ENCODE assay signal across 8 mouse cellular contexts in the genomic region with DNA sequence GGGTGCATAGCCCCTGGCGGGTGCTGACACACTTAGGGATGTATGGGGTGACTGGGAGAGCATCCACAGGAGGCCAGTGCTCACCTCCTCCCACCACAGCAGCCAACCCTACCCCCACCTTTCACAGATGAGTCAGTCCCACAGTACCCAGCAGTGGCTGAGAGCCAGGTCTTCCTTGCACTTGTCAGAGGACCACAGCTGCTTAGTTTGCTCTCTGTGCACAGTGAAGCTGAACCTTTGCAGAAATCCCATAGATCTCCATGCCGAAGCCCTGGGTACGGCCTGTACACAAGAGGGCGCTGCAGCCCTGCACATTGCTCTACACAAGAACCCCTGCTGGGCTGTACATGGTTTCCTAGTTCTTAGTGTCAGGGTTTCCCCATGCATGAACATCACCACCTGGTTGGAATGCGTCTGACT.
A peak's percentile ranks its signal among the peaks of the same experiment; 100 is the strongest.
DNase-seq lines count a peak whose midpoint lies in the region; ATAC-seq and TF ChIP-seq lines count a peak whose summit lies in the region.

No protein-coding gene starts in this region.

- peak; percentile 15; the same call in 1 of the 2 replicates for ATAC-seq in embryonic facial prominence, embryonic 15.5 days (ENCODE audit: insufficient number of reproducible peaks, low FRiP score, low TSS enrichment, low read depth)

- H3K4me2 ChIP-seq in embryonic facial prominence, embryonic 15.5 days (replicated peaks): no peak overlapping the region

- H3K4me1 ChIP-seq in lung, adult 2 months (ENCODE audit: control insufficient read depth, insufficient read depth, low read length): no peaks in the 10 kb centered on the region
- no peaks in the 10 kb centered on the region for H3K4me1 ChIP-seq in embryonic facial prominence, embryonic 15.5 days
- H3K4me1 ChIP-seq in limb, embryonic 10.5 days: no peaks in the 10 kb centered on the region

- H3K36me3 ChIP-seq in embryonic facial prominence, embryonic 15.5 days: no peaks in the 10 kb centered on the region
- H3K36me3 ChIP-seq in limb, embryonic 10.5 days: no peaks in the 10 kb centered on the region

- H3K4me3 ChIP-seq in lung, adult 2 months (replicated peaks; ENCODE audit: extremely low read depth, low read depth, low read length): no peak overlapping the region
- no peak overlapping the region for H3K4me3 ChIP-seq in embryonic facial prominence, embryonic 15.5 days (replicated peaks)
- no peak overlapping the region for H3K4me3 ChIP-seq in limb, embryonic 10.5 days

- 53% methylated on average over 5 of the region's 5 CpGs for WGBS in lung, adult 2 months
- WGBS in embryonic facial prominence, embryonic 15.5 days: 47% methylated on average over 5 of the region's 5 CpGs
- 61% methylated on average over 5 of the region's 5 CpGs for WGBS in limb, embryonic 10.5 days

- DNase-seq in lung, adult 2 months: no peak
- DNase-seq in lung, postnatal 25 days (ENCODE audit: low spot score): no peak
- peak; percentile 59 to 73 for DNase-seq in adrenal gland, postnatal 36 days
- peak; percentile 11 for DNase-seq in kidney, adult 9 months
- DNase-seq in limb, embryonic 10.5 days (ENCODE audit: low spot score): peak; percentile 50
- peak; percentile 51 for DNase-seq in retina, embryonic 14.5 days (ENCODE audit: low spot score)
- no peak for DNase-seq in thymus, postnatal 10 days (ENCODE audit: low spot score in 2 of 2)

- peak; percentile 24; the same call in 1 of the 2 replicates for TF ChIP-seq CTCF in lung, adult 2 months (IDR thresholded peaks at IDR 0.05; ENCODE audit: insufficient read depth, low read length)

- TF ChIP-seq POLR2A in lung, adult 2 months (IDR thresholded peaks at IDR 0.05; ENCODE audit: borderline replicate concordance, extremely low read depth, low read depth, low read length): no peak

- H3K27ac ChIP-seq in embryonic facial prominence, embryonic 15.5 days (replicated peaks): no peak overlapping the region
- no peak overlapping the region for H3K27ac ChIP-seq in limb, embryonic 10.5 days

- H3K9me3 ChIP-seq in embryonic facial prominence, embryonic 15.5 days (replicated peaks): no peaks in the 10 kb centered on the region
- H3K9me3 ChIP-seq in limb, embryonic 10.5 days (replicated peaks): no peaks in the 10 kb centered on the region

- no peaks in the 10 kb centered on the region for H3K27me3 ChIP-seq in embryonic facial prominence, embryonic 15.5 days
- no peaks in the 10 kb centered on the region for H3K27me3 ChIP-seq in limb, embryonic 10.5 days (ENCODE audit: low read depth, poor library complexity, severe bottlenecking)

- H3K9ac ChIP-seq in embryonic facial prominence, embryonic 15.5 days: no peak overlapping the region

Comparison
In these comparisons a context has a peak if more than half of its experiments do, and no peak if none do; other contexts are left out.
1. DNase-seq: peak in adrenal gland, postnatal 36 days (2 of 2), kidney, adult 9 months (single experiment), limb, embryonic 10.5 days (single experiment) and retina, embryonic 14.5 days (single experiment); none in lung, adult 2 months (single experiment), lung, postnatal 25 days (single experiment) and thymus, postnatal 10 days (0 of 2).